Mouse (Mus musculus): ENCODE data around the gene Trrap.

Gene Trrap

GRCm38 (mm10) chr5:144793374-144793773, 25.8 kb downstream of the Trrap start:
- DNase-seq = no peak

GRCm38 (mm10) chr5:144794687-144795086, 27.2 kb downstream of the Trrap start:
- DNase-seq = peak; percentile 10 to 20

GRCm38 (mm10) chr5:144797116-144797515, 29.6 kb downstream of the Trrap start:
- DNase-seq = peak; percentile 31 to 42

GRCm38 (mm10) chr5:144803066-144803465, 35.5 kb downstream of the Trrap start:
- DNase-seq = no peak

GRCm38 (mm10) chr5:144804181-144804580, 36.6 kb downstream of the Trrap start:
- no peak for DNase-seq

- no peak for DNase-seq
These were observed 39.4 kb downstream of the Trrap start for GRCm38 (mm10) chr5:144806931-144807330.

GRCm38 (mm10) chr5:144828365-144829102, 61.0 kb downstream of the Trrap start:
- DNase-seq = no peak

GRCm38 (mm10) chr5:144829631-144830030, 62.1 kb downstream of the Trrap start:
- DNase-seq = no peak

GRCm38 (mm10) chr5:144831840-144832469, 64.4 kb downstream of the Trrap start:
- no peak for DNase-seq

- DNase-seq = no peak
These were observed 68.6 kb downstream of the Trrap start for GRCm38 (mm10) chr5:144836100-144836499.

GRCm38 (mm10) chr5:144845352-144845751, 77.8 kb downstream of the Trrap start:
- no peak for DNase-seq

- DNase-seq = no peak
These were observed 81.2 kb downstream of the Trrap start for GRCm38 (mm10) chr5:144848735-144849134.

- DNase-seq = no peak
These were observed 82.4 kb downstream of the Trrap start for GRCm38 (mm10) chr5:144849932-144850331.

GRCm38 (mm10) chr5:144851820-144852219, 84.3 kb downstream of the Trrap start:
- DNase-seq = no peak

- no peak for DNase-seq
These were observed 86.4 kb downstream of the Trrap start for GRCm38 (mm10) chr5:144853931-144854330.

- DNase-seq = no peak
These were observed 88.4 kb downstream of the Trrap start for GRCm38 (mm10) chr5:144855936-144856335.

GRCm38 (mm10) chr5:144858527-144858926, 91.0 kb downstream of the Trrap start:
- DNase-seq = no peak

GRCm38 (mm10) chr5:144859284-144859683, 91.8 kb downstream of the Trrap start:
- DNase-seq = no peak

GRCm38 (mm10) chr5:144860913-144861312, 93.4 kb downstream of the Trrap start:
- no peak for DNase-seq

GRCm38 (mm10) chr5:144866923-144867322, 99.4 kb downstream of the Trrap start:
- no peak for DNase-seq

- DNase-seq = no peak
These were observed 101.9 kb downstream of the Trrap start for GRCm38 (mm10) chr5:144869466-144869865.

- DNase-seq = no peak
These were observed 103.2 kb downstream of the Trrap start for GRCm38 (mm10) chr5:144870782-144871181.

- DNase-seq = no peak
These were observed 104.2 kb downstream of the Trrap start for GRCm38 (mm10) chr5:144871775-144872174.

GRCm38 (mm10) chr5:144872326-144872725, 104.8 kb downstream of the Trrap start:
- DNase-seq = no peak
